Mouse (Mus musculus) forebrain, embryonic 15.5 days (tissue): ENCODE measurements around the gene Itpr3. TPM values are rescaled to one million over a fixed set of nuclear protein-coding genes. Genes with fewer than 3 reads are reported as not detected.

Source experiments
- ATAC-seq: fragments of 200-750 bp; cut with Nextera tagmentation; replicated peaks from 2 replicates; pipeline ENCODE4 v1.8.0; 2017; ENCODE audit warnings: mild to moderate bottlenecking, moderate TSS enrichment, moderate library complexity
- H3K27ac ChIP-seq: fragments of 300-500 bp; sonication (generic); replicated peaks from 2 replicates; pipeline ENCODE4 v1.5.1; 2015; ENCODE audit warnings: mild to moderate bottlenecking, inconsistent platforms
- H3K27me3 ChIP-seq: fragments of 300-500 bp; sonication (generic); 2 replicates; pipeline ENCODE4 v1.6.1; 2015; ENCODE audit warnings: inconsistent platforms
- H3K36me3 ChIP-seq: fragments of 300-500 bp; sonication (generic); 2 replicates; pipeline ENCODE4 v1.6.1; 2015; ENCODE audit warnings: mild to moderate bottlenecking, inconsistent platforms
- H3K4me1 ChIP-seq: fragments of 300-500 bp; sonication (generic); 2 replicates; pipeline ENCODE4 v1.6.1; 2015; ENCODE audit warnings: inconsistent platforms
- H3K4me2 ChIP-seq: fragments of 300-500 bp; sonication (generic); replicated peaks from 2 replicates; pipeline ENCODE4 v1.6.1; 2015; ENCODE audit warnings: mild to moderate bottlenecking, inconsistent platforms
- H3K4me3 ChIP-seq: fragments of 300-500 bp; sonication (generic); 2 replicates; pipeline ENCODE4 v1.5.1; 2015; ENCODE audit warnings: mild to moderate bottlenecking, inconsistent platforms
- H3K9ac ChIP-seq: fragments of 300-500 bp; sonication (generic); replicated peaks from 2 replicates; pipeline ENCODE4 v1.6.1; 2015; ENCODE audit warnings: mild to moderate bottlenecking, inconsistent platforms
- H3K9me3 ChIP-seq: fragments of 300-500 bp; sonication (generic); 2 replicates; pipeline ENCODE4 v1.6.1; 2016; ENCODE audit warnings: inconsistent platforms
- WGBS: fragments of 180-500 bp; shearing (Covaris S2); methylation state at CpG from one replicate; pipeline ENCODE4 v1.1.7; 2015; ENCODE audit warnings: mixed read lengths; 5-methylcytosine and 5-hydroxymethylcytosine counted together
- polyA plus RNA-seq: library from polyadenylated mRNA; unstranded; fragments of >200 nt; fragmentation: Nextera tagmentation; extraction: Ambion mirVana; gene quantifications from 2 replicates; pipeline ENCODE4 v1.2.1, GENCODE M21; 2015

Itpr3 gene
- polyA plus RNA-seq, 1 experiment from 2014 or later: 0.43 TPM

DNA sequence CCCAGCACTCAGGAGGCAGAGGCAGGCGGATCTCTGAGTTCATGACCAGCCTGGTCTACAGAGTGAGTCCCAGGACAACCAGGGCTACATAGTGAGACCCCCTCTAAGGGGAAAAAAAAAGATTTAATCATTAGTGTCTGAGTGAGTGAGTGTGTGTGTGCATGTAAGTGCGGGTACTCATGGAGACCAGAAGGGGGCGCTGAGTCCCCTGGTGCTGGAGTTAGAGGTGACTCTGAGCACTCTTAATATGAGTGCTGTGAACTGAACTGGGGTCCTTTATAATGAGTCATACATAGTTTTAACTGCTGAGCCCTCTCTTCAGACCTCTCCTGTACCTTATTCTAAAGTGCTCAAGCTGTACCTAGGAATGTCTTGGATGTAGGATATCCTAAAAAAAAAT is 4.6 kb downstream of the Itpr3 start:
- H3K27ac ChIP-seq: no peak overlapping the region
- 95% methylated on average over 3 of the region's 3 CpGs for WGBS
- peaks cover 34% of the 10 kb centered on the region for H3K27me3 ChIP-seq
- H3K4me1 ChIP-seq: peaks cover 11% of the 10 kb centered on the region
- H3K4me2 ChIP-seq: no peak overlapping the region
- H3K9ac ChIP-seq: no peak overlapping the region
- no peaks in the 10 kb centered on the region for H3K36me3 ChIP-seq
- no peaks in the 10 kb centered on the region for H3K9me3 ChIP-seq
- no peak for ATAC-seq
- H3K4me3 ChIP-seq: no peak overlapping the region

DNA sequence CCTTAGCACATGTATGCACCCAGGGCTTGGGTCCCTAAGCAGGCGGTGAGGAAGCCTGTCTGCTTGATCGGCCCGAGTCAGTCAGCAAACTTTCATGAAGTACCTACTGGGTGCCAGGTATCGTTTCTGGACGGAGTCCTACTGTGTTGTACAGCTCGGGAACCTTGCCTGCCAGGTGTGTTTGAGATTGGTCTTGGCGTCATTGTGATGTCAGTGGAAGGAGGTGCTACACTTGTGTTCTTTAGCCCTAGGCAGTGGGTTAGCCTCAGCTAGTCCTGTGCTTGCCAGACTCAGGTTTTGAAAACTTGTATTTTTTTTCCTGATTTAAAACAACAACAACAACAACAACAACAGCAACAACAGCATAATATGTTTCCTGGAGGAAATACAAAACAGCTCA is 5.6 kb downstream of the Itpr3 start:
- 91% methylated on average over 7 of the region's 7 CpGs for WGBS
- H3K9me3 ChIP-seq: no peaks in the 10 kb centered on the region
- no peak overlapping the region for H3K4me3 ChIP-seq
- no peak overlapping the region for H3K27ac ChIP-seq
- no peak overlapping the region for H3K4me2 ChIP-seq
- H3K36me3 ChIP-seq: no peaks in the 10 kb centered on the region
- no peak for ATAC-seq
- peaks cover 24% of the 10 kb centered on the region for H3K27me3 ChIP-seq
- H3K9ac ChIP-seq: no peak overlapping the region
- H3K4me1 ChIP-seq: peaks cover 2% of the 10 kb centered on the region

DNA sequence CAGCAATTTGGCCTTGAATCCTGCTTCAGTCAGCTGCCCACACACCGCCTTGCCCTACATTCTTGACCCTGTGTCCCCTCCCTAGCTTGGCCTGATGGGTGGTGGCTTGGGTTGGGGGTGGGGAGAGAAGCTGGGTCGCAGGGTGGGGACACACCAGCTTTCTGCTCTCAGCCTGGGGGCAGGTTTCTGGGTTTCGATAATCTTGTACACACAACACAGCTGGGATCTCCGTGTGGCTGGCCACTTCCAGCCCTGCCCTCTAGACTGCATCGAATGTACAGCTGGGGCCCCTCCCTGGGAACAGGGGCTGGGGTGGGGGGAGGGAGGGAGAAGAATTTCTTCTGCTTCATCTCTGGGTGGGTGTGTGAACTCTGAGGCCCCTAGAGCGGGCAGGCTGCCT is 6.6 kb downstream of the Itpr3 start:
- no peak overlapping the region for H3K9ac ChIP-seq
- H3K27me3 ChIP-seq: peaks cover 14% of the 10 kb centered on the region
- H3K4me2 ChIP-seq: no peak overlapping the region
- WGBS: 62% methylated on average over 6 of the region's 6 CpGs
- H3K4me3 ChIP-seq: no peak overlapping the region
- no peaks in the 10 kb centered on the region for H3K9me3 ChIP-seq
- H3K36me3 ChIP-seq: no peaks in the 10 kb centered on the region
- no peak for ATAC-seq
- no peaks in the 10 kb centered on the region for H3K4me1 ChIP-seq
- H3K27ac ChIP-seq: no peak overlapping the region

DNA sequence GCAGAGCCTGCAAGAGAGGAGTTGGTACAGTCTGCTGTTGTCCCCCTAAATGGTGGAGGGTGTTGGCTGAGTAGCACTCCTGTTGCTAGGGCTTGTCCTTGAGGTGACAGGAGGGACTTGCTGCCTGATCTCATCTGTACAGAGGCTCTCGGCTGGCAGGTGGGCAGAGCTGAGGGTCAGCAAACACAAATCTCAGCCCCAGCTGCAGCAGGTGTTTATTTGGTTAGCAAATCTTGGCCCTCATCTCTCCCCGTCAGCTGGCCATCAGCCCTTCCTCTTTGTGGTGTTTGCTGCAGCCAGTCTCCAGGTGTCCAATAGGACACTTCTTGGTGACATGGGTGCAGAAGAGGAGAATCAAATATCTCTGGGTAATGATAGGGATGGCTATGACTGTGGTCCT is 7.1 kb downstream of the Itpr3 start:
- 73% methylated on average over 2 of the region's 2 CpGs for WGBS
- no peak overlapping the region for H3K4me2 ChIP-seq

DNA sequence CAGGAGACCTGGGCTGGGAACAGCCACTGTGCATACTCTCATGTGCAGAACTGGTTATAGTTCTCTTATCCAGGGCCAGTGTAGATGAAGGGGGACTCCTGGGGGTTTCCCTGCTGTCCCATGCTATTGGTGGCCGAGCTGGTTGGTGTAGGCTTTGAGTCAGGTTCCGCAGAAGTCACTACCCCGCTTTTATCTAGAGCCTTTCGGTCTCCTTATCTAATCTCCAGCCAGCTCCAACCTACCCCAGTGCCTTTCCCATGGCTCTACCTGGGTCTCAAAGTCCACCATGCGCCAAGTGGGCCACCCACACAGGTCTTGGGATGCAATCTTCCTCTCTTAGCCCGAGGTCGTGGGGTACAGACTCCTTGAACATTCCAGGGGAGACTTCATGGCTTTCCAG is 9.0 kb downstream of the Itpr3 start:
- Histone ChIP-seq H3K4me1 (no peaks in the 10 kb centered on the region), H3K4me2 (no peak overlapping the region), H3K27me3 (no peaks in the 10 kb centered on the region), H3K27ac (no peak overlapping the region), H3K9me3 (no peaks in the 10 kb centered on the region), H3K36me3 (no peaks in the 10 kb centered on the region), H3K4me3 (no peak overlapping the region), H3K9ac (no peak overlapping the region)
- 81% methylated on average over 7 of the region's 7 CpGs for WGBS
- ATAC-seq: no peak

More for the DNA sequence above, 7.1 kb downstream of the Itpr3 start:
- ATAC-seq: no peak
- H3K27me3 ChIP-seq: peaks cover 9% of the 10 kb centered on the region
- H3K4me3 ChIP-seq: no peak overlapping the region
- no peak overlapping the region for H3K27ac ChIP-seq
- H3K9ac ChIP-seq: no peak overlapping the region
- H3K4me1 ChIP-seq: no peaks in the 10 kb centered on the region
- no peaks in the 10 kb centered on the region for H3K36me3 ChIP-seq
- no peaks in the 10 kb centered on the region for H3K9me3 ChIP-seq

DNA sequence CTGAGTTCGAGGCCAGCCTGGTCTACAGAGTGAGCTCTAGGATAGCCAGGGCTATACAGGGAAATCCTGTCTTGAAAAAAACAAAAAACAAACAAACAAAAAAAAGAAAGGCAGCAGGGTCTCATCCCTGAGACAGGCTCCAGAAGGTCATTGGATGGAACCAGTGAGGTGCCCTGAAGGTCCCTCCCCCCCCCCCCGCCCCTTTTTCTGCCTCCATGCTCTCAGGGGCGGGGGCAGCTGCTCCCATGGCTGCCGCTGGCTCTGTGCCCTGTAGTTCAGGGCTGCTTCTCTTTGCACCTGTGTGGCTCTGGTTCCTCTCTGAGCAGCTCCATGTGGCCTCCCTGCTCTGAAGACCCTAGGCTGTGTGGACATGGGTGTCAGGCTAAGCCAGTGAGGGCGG is 12.0 kb downstream of the Itpr3 start:
- no peaks in the 10 kb centered on the region for H3K9me3 ChIP-seq
- ATAC-seq: no peak
- 70% methylated on average over 5 of the region's 5 CpGs for WGBS

DNA sequence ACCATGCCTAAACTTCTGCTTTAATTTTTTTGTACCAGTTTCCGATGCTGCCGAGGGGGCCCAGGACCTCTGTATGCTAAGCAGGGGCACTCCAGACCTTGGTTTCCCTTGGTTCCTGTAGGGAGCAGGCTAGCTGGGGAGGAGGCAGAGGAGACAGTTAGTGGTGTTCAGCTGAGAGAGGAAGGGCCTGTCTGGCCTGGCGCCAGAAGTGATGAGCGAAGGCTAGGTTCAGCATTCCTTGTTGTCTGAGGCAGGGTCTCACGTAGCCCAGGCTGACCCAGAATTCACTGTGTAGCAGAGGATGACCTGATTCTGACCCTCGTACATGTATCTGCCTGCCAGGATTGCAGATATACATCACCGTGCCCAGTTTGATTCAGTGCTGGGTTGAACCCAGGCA is 13.8 kb downstream of the Itpr3 start:
- Histone ChIP-seq H3K4me2 (no peak overlapping the region), H3K4me3 (no peak overlapping the region), H3K9ac (no peak overlapping the region), H3K36me3 (no peaks in the 10 kb centered on the region), H3K27me3 (no peaks in the 10 kb centered on the region), H3K9me3 (no peaks in the 10 kb centered on the region), H3K4me1 (no peaks in the 10 kb centered on the region), H3K27ac (no peak overlapping the region)
- 91% methylated on average over 7 of the region's 7 CpGs for WGBS
- ATAC-seq: no peak

More for the DNA sequence above, 12.0 kb downstream of the Itpr3 start:
- Histone ChIP-seq H3K4me2 (no peak overlapping the region), H3K27ac (no peak overlapping the region), H3K4me1 (no peaks in the 10 kb centered on the region), H3K4me3 (no peak overlapping the region), H3K9ac (no peak overlapping the region), H3K27me3 (no peaks in the 10 kb centered on the region), H3K36me3 (no peaks in the 10 kb centered on the region)

DNA sequence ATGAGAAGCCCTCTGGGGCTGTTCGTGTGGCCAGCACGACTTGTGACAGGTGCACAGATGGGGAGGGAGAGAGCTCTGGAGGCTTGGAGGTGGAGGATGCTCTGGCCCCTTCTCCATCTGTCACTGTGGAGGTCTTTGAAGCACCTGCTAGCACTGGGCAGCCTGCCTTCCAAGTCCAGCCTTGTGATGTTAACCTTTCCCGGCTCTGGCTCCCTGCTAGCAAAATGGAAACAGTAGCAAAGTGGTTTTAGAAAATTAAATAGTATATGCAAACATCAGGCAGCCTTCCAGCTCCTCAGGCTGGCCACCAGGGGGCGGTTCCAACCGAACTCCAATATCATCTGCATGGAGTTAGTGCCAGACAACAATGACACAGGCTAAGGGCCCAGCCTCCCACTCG is 14.5 kb downstream of the Itpr3 start:
- Histone ChIP-seq H3K4me2 (no peak overlapping the region), H3K9ac (no peak overlapping the region), H3K9me3 (no peaks in the 10 kb centered on the region), H3K36me3 (no peaks in the 10 kb centered on the region), H3K4me3 (no peak overlapping the region), H3K27me3 (no peaks in the 10 kb centered on the region), H3K27ac (no peak overlapping the region), H3K4me1 (no peaks in the 10 kb centered on the region)
- WGBS: 40% methylated on average over 6 of the region's 6 CpGs
- no peak for ATAC-seq

DNA sequence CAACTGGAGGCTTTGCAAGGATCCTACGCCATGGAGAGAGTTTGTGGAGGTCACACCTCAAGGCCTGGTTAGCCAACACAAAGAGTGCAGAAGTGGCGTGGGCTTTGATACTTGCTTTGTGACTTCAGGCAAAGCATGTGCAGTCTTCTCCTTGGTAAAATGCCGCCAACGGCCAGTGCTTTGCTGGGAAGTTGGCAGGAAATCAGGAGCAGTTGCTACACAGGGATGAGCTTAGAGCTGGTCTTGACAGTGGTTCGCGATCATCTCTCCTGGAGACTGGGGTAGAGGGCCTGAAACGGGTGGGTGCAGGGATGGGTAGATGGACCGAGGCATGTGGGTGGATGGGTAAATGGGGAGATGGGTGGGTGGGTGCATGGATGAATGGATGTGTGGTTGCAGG is 15.3 kb downstream of the Itpr3 start:
- no peak overlapping the region for H3K4me3 ChIP-seq
- WGBS: 93% methylated on average over 8 of the region's 8 CpGs
- no peaks in the 10 kb centered on the region for H3K36me3 ChIP-seq
- ATAC-seq: no peak
- no peak overlapping the region for H3K27ac ChIP-seq
- no peaks in the 10 kb centered on the region for H3K4me1 ChIP-seq
- no peak overlapping the region for H3K4me2 ChIP-seq
- H3K9me3 ChIP-seq: no peaks in the 10 kb centered on the region
- no peaks in the 10 kb centered on the region for H3K27me3 ChIP-seq
- no peak overlapping the region for H3K9ac ChIP-seq

DNA sequence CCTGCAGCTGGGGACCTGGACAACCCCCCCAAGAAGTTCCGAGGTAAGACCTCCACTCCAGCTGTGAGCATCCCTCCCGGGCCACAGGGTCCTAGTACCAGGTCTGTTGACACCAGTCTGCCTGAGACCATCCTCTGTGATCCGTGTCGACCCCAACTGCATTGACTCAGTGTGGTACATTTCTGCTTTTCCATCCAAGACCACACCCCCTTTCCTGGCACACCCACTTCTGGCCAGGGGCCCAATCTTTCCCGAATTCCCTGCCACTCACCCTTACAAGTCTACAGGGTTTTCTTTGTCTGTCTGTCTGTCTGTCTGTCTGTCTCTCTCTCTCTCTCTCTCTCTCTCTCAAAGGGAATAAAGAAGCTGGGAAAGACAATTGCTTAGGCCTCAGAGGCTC is 16.0 kb downstream of the Itpr3 start:
- Histone ChIP-seq H3K4me3 (no peak overlapping the region), H3K27ac (no peak overlapping the region), H3K9ac (no peak overlapping the region), H3K9me3 (no peaks in the 10 kb centered on the region), H3K27me3 (no peaks in the 10 kb centered on the region), H3K36me3 (no peaks in the 10 kb centered on the region), H3K4me1 (no peaks in the 10 kb centered on the region), H3K4me2 (no peak overlapping the region)
- no peak for ATAC-seq
- WGBS: 74% methylated on average over 5 of the region's 5 CpGs

DNA sequence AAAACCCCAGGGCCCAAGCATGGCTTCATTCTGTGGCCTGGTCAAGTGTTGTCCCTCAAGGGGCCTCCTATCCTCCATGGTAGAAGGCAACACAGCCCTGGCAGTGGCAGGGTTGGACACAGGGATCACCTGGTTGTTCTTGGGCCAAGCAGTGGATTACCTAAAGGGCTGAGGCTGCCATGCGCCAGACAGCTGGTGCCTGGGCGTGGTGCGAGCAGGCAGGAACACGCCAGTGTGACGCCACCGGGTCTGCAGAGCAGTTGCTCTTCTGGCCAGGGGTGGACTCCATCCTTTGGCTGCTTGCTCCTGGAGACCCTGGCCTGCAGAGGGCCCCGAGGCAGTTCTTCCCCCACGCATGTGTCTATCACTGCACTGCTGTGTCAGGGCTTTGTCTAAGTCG is 16.7 kb downstream of the Itpr3 start:
- no peak overlapping the region for H3K4me3 ChIP-seq
- no peak overlapping the region for H3K27ac ChIP-seq
- no peaks in the 10 kb centered on the region for H3K4me1 ChIP-seq
- no peak overlapping the region for H3K4me2 ChIP-seq
- no peaks in the 10 kb centered on the region for H3K27me3 ChIP-seq
- H3K9ac ChIP-seq: no peak overlapping the region
- ATAC-seq: no peak
- 78% methylated on average over 9 of the region's 9 CpGs for WGBS
- H3K36me3 ChIP-seq: no peaks in the 10 kb centered on the region
- H3K9me3 ChIP-seq: no peaks in the 10 kb centered on the region

DNA sequence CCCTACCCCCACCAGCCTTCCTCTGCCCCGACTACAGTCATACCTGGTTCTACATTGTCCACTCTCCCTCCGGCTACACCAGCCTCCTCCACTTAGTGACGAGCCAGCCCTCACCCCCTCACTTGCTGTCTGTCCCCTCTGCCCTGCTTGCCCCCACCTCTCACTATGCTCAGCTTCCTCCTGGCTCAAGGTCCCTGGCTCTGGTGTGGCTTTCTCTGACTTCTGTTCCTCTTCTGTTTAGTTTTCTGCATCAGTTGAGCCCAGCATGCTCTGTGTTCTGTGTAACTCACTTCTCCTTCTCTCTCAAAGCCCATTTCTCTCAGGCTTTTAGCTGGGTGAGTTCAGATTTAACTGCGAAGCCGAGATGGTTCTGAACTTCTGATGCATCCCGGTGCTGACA is 17.1 kb downstream of the Itpr3 start:
- no peaks in the 10 kb centered on the region for H3K9me3 ChIP-seq
- H3K4me3 ChIP-seq: no peak overlapping the region
- H3K9ac ChIP-seq: no peak overlapping the region
- H3K27ac ChIP-seq: no peak overlapping the region
- H3K36me3 ChIP-seq: no peaks in the 10 kb centered on the region
- H3K4me1 ChIP-seq: no peaks in the 10 kb centered on the region
- no peak overlapping the region for H3K4me2 ChIP-seq
- ATAC-seq: no peak
- WGBS: 70% methylated on average over 6 of the region's 6 CpGs
- no peaks in the 10 kb centered on the region for H3K27me3 ChIP-seq

DNA sequence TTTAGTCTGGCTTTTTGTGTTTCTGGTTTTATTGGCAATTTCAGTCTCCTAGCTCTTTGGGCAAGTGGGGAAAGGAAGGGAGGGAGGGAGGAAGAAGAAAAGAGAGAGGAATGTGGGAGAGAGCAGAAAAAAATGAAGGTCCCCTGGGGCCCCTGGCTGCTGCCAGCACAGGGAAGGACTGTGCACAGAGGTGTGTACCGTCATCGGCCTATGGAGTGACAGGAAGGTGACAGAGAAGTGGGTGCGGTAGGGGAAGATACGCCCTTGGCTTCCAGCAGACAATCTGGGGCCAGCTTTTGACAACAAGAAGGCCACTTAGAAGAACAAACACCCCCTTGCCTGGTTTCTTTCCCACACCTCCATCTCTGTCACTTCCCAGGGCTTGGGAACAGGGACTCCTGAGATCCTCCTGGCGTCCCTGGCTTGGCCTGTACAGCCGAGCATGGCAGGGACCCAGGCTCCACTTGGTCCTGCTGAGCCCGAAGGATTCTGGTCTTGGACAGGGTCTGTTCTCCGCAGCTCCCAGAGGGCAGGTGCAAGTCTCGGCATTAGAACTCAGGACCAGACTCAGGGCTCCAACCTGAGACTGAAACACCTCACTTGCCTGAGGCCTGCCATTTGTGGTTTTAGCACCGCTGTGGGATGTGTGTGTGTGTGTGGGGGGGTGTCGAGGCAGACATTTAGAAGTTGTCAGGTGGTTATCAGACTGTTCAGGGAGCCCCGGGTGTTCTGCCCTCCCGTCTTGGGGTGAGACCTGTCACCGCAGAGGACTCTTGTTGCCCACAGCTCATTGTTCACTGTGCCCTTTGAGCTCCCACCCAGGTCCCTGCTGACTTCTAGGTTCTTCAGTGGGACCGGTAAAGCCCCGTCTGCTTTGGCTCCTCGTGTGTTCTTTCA is 18.0 kb downstream of the Itpr3 start:
- 84% methylated on average over 17 of the region's 17 CpGs for WGBS
- Histone ChIP-seq H3K27ac (no peak overlapping the region), H3K27me3 (no peaks in the 10 kb centered on the region), H3K9ac (no peak overlapping the region), H3K4me1 (no peaks in the 10 kb centered on the region), H3K4me3 (no peak overlapping the region), H3K4me2 (no peak overlapping the region), H3K9me3 (no peaks in the 10 kb centered on the region), H3K36me3 (no peaks in the 10 kb centered on the region)
- ATAC-seq: no peak
